Mouse (Mus musculus) small intestine, adult 2 months (tissue): ENCODE results near the gene Itga9. TPM values are rescaled to one million over a fixed set of nuclear protein-coding genes. Genes with fewer than 3 reads are reported as not detected.

Experiments
- H3K27ac ChIP-seq: fragments of 200-500 bp; 2 replicates; pipeline ENCODE4 v1.5.1; 2012; ENCODE audit warnings: low read depth, low read length, control low read depth, inconsistent platforms; ENCODE audit not compliant: insufficient read depth
- H3K27me3 ChIP-seq: fragments of 200-500 bp; 2 replicates; pipeline ENCODE4 v1.6.1; 2012; ENCODE audit warnings: mild to moderate bottlenecking, moderate library complexity, low read length, inconsistent platforms; ENCODE audit not compliant: control insufficient read depth, insufficient read depth
- H3K36me3 ChIP-seq: fragments of 200-500 bp; 2 replicates; pipeline ENCODE4 v1.6.1; 2012; ENCODE audit warnings: mild to moderate bottlenecking, low read length, control low read depth, inconsistent platforms; ENCODE audit not compliant: control insufficient read depth, insufficient read depth
- H3K4me1 ChIP-seq: fragments of 200-500 bp; 2 replicates; pipeline ENCODE4 v1.6.1; 2012; ENCODE audit warnings: low read length, inconsistent platforms, mixed read lengths; ENCODE audit not compliant: control insufficient read depth, insufficient read depth, insufficient read length
- H3K4me3 ChIP-seq: fragments of 200-500 bp; 2 replicates; pipeline ENCODE4 v1.5.1; 2012; ENCODE audit warnings: low read depth, mild to moderate bottlenecking, control low read depth, inconsistent platforms, low read length, moderate library complexity
- CTCF ChIP-seq: fragments of 200-500 bp; IDR thresholded peaks from 2 replicates; pipeline ENCODE4 v1.5.1; 2012; ENCODE audit warnings: low read depth, mild to moderate bottlenecking, control low read depth, inconsistent platforms, low read length, moderate library complexity, mixed read lengths; ENCODE audit not compliant: insufficient replicate concordance, insufficient read length; ENCODE audit errors: extremely low read depth
- POLR2A ChIP-seq: fragments of 200-500 bp; IDR thresholded peaks from 2 replicates; pipeline ENCODE4 v1.6.1; 2012; ENCODE audit warnings: low read depth, mild to moderate bottlenecking, control low read depth, inconsistent platforms, low read length, moderate library complexity
- WGBS: fragments of 180-500 bp; shearing (Covaris S2); methylation state at CpG from one replicate; pipeline ENCODE4 v1.1.7; 2018; 5-methylcytosine and 5-hydroxymethylcytosine counted together
- polyA plus RNA-seq: library from polyadenylated mRNA; depleted of rRNA; stranded (reverse); fragments of >200 nt; gene quantifications from 2 replicates; pipeline ENCODE4 v1.2.3, GENCODE M21; 2012

Gene Itga9
- polyA plus RNA-seq, 1 experiment = 8.0 TPM

DNA sequence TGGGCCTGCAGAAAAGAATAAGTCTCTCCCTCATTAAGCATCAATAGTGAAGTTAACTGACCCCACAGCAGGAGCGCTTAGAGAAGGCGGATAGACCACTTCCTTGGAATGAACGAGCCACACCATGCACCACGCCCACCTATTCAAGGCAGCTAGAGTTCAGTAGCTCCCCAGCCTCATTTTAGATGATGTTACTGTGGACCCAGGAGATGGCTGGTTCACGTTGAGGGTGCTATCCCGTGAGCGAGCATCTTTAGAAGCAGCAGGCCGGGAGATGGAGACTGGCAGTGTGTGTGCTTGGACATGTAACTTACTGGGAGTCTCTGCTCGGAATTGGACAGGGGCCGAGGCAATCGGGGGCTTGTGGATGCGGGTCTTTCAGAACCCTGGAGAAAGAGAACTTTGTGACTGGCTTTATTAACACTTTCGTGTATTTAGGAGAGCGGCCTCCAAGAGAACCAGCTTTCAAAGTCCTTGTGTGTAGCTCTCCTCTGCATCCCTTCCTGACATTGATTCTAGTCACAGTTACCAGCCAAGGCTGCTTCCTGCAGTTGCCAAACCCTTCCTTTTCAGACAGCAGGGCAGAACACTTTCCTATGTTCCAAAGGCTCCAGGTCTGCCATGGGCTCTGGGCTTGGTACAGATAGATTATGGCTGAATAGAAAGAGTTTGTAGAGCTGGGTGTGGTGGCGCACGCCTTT lies 1.4 kb downstream of the Itga9 start:
- H3K4me3 ChIP-seq = peak overlapping the region; percentile 67
- no peaks in the 10 kb centered on the region for H3K36me3 ChIP-seq
- 0 out of 2 replicates have a peak overlapping the region, but pooled peaks have one; percentile 6 for H3K27ac ChIP-seq
- TF ChIP-seq CTCF = no peak
- no peak for TF ChIP-seq POLR2A
- H3K27me3 ChIP-seq = peaks cover 6% of the 10 kb centered on the region
- H3K4me1 ChIP-seq = peaks cover 3% of the 10 kb centered on the region; the same call in 1 of the 2 replicates
- WGBS = 58% methylated on average over 16 of the region's 16 CpGs

DNA sequence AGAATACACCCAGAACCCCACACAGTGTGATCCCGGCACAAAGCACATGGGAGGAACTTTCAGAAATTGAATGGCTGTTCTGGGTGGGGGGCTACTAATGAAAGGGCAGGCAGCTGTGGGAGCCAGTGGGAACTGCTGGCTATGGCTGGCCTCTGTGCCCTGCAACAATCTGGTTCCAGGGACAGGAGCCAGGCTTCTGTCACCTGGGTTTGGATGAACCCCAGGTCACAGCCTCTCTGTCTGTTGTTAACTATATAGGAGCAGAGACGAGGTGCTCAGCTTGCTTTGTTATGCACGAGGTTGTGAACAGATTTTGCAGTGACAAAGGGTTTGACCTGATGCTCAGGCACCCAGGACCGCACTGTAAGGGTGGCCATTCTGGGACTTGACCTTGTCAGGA lies 2.1 kb downstream of the Itga9 start:
- H3K4me1 ChIP-seq = peaks cover 3% of the 10 kb centered on the region; the same call in 1 of the 2 replicates
- TF ChIP-seq CTCF (no peak), POLR2A (no peak)
- H3K27ac ChIP-seq = peak overlapping the region; percentile 46; the same call in 1 of the 2 replicates
- peak overlapping the region; percentile 11; the same call in 1 of the 2 replicates for H3K4me3 ChIP-seq
- 61% methylated on average over 4 of the region's 4 CpGs for WGBS
- peaks cover 6% of the 10 kb centered on the region for H3K27me3 ChIP-seq
- no peaks in the 10 kb centered on the region for H3K36me3 ChIP-seq

DNA sequence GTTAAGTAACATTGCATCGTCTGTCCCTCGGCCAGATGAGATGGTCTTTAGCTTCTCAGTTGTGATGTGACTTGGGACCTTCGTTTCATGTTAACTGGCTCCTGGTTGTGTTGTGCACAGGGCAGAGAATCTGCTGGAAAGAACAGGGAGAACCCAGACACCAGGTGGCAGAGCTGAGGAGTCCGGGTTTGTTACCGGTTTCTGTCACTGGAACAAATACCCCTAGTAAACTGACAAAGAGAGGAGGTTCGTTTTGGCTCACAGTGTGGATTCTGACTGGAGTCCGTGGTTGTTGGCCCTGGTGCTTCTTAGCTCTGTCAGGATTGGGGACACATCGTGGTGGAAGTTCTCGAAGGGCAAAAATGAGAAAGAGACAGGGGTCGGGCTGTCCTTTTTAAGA lies 3.6 kb downstream of the Itga9 start:
- no peaks in the 10 kb centered on the region for H3K36me3 ChIP-seq
- peak; percentile 24; the same call in 1 of the 2 replicates for TF ChIP-seq CTCF
- no peak for TF ChIP-seq POLR2A

DNA sequence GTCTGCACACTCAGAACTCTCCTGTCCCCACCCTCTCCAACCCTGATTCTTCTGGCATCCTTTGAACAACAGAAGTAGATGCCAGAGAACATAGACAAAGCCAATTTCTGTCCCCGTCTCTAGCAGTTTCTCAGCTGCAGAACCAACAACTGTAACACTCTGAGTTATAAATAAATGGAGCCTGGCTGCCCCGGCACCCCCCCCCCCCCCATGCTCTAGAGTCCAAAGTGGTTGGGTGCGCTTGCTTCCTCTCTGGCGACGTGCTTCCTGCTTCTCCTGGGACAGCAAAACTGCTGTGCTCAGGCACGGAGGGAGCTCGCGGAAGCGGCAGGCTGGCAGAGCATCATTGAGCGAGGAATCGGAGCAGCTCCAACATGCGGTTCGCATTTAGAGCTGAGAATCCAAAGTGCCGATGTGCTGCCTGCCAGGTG lies 4.6 kb downstream of the Itga9 start:
- Histone ChIP-seq H3K27me3 (peaks cover 6% of the 10 kb centered on the region), H3K36me3 (no peaks in the 10 kb centered on the region), H3K4me3 (0 out of 2 replicates have a peak overlapping the region, but pooled peaks have one; percentile 5), H3K4me1 (peaks cover 3% of the 10 kb centered on the region; the same call in 1 of the 2 replicates), H3K27ac (peak overlapping the region; percentile 50; the same call in 1 of the 2 replicates)
- WGBS = 34% methylated on average over 14 of the region's 14 CpGs
- TF ChIP-seq POLR2A (no peak), CTCF (no peak)

More for the DNA sequence above, 3.6 kb downstream of the Itga9 start:
- Histone ChIP-seq H3K27ac (peak overlapping the region; percentile 66), H3K4me3 (no peak overlapping the region), H3K27me3 (peaks cover 6% of the 10 kb centered on the region), H3K4me1 (peaks cover 3% of the 10 kb centered on the region; the same call in 1 of the 2 replicates)
- 46% methylated on average over 10 of the region's 10 CpGs for WGBS

DNA sequence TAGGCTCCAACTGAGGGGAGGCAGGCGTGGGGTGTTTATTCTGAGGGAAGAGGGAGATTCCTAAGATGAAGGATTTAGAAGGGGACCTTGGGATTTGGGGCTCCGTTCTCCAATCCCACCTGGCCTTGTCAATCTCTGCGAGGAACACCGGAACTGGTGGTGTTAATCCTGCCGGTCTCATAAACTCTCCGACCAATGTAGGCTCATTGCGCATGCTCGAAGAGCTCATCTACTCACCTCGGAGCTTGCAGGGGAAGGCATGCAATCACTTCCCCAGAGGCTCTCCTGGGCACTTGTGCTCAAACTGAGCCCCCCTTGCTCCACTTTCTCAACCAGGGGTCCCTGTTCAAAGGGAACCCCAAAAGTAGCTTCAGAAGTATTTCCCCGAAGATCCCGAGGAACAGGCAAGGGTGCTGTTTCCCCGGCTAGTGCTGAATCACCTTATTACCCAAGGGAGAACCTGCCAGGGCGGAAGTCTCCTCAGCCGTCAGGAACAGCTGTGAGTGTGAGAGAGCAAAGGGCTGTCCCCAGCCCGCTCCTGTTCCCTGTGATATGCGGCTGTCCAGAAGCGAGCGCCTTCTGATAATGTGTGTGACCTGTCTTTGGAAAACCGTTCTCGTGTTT lies 5.6 kb downstream of the Itga9 start:
- peaks cover under 1% of the 10 kb centered on the region; the same call in 1 of the 2 replicates for H3K4me1 ChIP-seq
- peak overlapping the region; percentile 34; the same call in 1 of the 2 replicates for H3K27ac ChIP-seq
- no peaks in the 10 kb centered on the region for H3K36me3 ChIP-seq
- H3K4me3 ChIP-seq = peak overlapping the region; percentile 36
- peaks cover 2% of the 10 kb centered on the region for H3K27me3 ChIP-seq
- WGBS = 22% methylated on average over 20 of the region's 20 CpGs
- TF ChIP-seq CTCF (no peak), POLR2A (no peak)

DNA sequence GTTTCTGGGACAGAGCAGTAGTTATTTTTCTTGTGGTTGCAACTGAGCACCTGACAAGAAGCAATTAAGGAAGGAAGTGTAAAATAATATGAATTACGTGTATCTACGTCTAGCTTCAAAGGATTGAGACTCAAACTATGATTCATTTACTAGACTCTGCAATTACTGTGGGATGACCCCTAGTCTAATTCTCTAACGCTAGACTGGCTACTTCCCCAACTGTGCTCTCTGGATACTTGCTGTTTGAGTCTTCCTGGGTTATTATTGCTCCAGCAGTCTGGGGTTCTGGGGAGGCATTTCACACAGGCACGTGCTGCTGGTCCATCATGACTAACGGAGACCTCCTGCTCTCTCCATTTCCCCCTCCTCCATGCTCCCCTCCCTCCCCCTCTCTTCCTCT lies 10.7 kb downstream of the Itga9 start:
- Histone ChIP-seq H3K4me3 (no peak overlapping the region), H3K27me3 (no peaks in the 10 kb centered on the region), H3K27ac (no peak overlapping the region), H3K36me3 (no peaks in the 10 kb centered on the region), H3K4me1 (no peaks in the 10 kb centered on the region; the same call in 1 of the 2 replicates)
- TF ChIP-seq CTCF (no peak), POLR2A (no peak)
- 46% methylated on average over 5 of the region's 5 CpGs for WGBS

DNA sequence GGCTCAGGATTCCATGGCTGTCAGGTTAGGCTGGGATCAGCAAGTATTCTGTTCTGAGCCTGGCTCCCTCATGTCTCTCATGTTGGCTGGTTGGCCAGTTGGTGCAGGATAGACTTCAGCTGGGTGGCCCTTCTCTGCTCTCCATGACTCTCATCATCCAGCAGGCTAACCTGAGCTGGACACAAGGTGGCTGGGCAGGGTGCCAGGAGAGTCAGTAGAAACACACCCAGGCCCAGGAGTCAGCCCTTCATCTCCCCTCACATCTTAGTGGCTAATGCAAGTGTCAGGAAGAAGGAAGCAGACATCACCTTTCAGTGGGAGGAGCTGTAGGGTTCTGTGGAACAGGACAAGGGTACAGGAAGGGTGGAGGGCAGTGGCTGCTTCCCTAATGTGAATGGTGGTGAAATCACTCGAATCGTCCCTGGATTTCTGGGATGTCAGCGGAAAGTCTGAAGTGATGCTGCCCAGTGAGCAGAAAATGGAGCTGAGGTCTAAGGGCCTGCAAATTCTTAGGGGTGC lies 12.3 kb downstream of the Itga9 start:
- 78% methylated on average over 3 of the region's 3 CpGs for WGBS
- no peak for TF ChIP-seq POLR2A
- no peak for TF ChIP-seq CTCF
- no peaks in the 10 kb centered on the region for H3K27me3 ChIP-seq

More for the DNA sequence above, 12.3 kb downstream of the Itga9 start:
- no peaks in the 10 kb centered on the region; the same call in 1 of the 2 replicates for H3K4me1 ChIP-seq
- no peak overlapping the region for H3K27ac ChIP-seq
- H3K4me3 ChIP-seq = no peak overlapping the region
- H3K36me3 ChIP-seq = no peaks in the 10 kb centered on the region
